Mouse (Mus musculus): ENCODE data around the gene Rnf114.

DNA sequence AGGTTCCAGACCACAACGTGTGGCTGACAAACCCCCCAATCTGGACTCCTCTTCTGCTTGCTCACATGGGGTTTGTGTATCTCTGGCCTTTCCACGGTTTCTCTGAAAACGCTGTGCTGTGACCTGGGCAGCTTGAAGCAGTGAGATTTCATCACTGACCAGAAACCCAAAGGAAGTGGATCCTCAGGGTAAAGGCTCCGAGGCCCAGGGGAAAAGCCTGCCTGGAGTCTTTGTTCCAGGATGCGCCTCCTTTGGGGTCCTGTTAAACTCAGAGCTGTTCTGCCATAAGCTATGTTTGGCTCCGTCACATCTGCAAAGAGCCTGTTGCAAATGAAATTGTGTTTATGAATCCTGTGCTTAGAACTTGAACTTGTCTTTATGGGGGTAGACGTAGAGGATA lies 56.5 kb downstream of the Rnf114 start:
- TF ChIP-seq CTCF (IDR thresholded peaks at IDR 0.05; ENCODE audit: low read depth, low read length) (no peak), POLR2A (IDR thresholded peaks at IDR 0.05; ENCODE audit: insufficient read depth, low read length) (no peak), EP300 (IDR thresholded peaks at IDR 0.05; ENCODE audit: insufficient read depth, low read depth, low read length) (no peak)
